Mouse (Mus musculus) spleen, adult 2 months (tissue): ENCODE data around the gene Tmem40. TPM values are rescaled to one million over a fixed set of nuclear protein-coding genes. Genes with fewer than 3 reads are reported as not detected.

Experiments used
- DNase-seq, 2 experiments: peaks; one replicate each; pipeline versions ENCODE4 v3.0.0 to v3.0.0-alpha.2; 2012 to 2021; ENCODE audit warnings: low spot score in 2 of 2, low read depth in 1 of 2
- H3K27ac ChIP-seq: fragments of 200-500 bp; 2 replicates; pipeline ENCODE4 v1.5.1; 2012; ENCODE audit warnings: low read length, inconsistent platforms; ENCODE audit not compliant: insufficient read depth
- H3K27me3 ChIP-seq: fragments of 200-500 bp; 2 replicates; pipeline ENCODE4 v1.6.1; 2012; ENCODE audit warnings: mild to moderate bottlenecking, moderate library complexity, low read length, inconsistent platforms; ENCODE audit not compliant: control insufficient read depth, insufficient read depth
- H3K36me3 ChIP-seq: fragments of 200-500 bp; 2 replicates; pipeline ENCODE4 v1.6.1; 2012; ENCODE audit warnings: mild to moderate bottlenecking, low read length, inconsistent platforms; ENCODE audit not compliant: control insufficient read depth, insufficient read depth
- H3K4me1 ChIP-seq: fragments of 200-500 bp; 2 replicates; pipeline ENCODE4 v1.6.1; 2011; ENCODE audit warnings: inconsistent platforms; ENCODE audit not compliant: control insufficient read depth, insufficient read depth, insufficient read length
- H3K4me3 ChIP-seq: fragments of 200-500 bp; 2 replicates; pipeline ENCODE4 v1.5.1; 2011; ENCODE audit warnings: mild to moderate bottlenecking, inconsistent platforms; ENCODE audit not compliant: insufficient read depth, insufficient read length; ENCODE audit errors: extremely low read depth
- CTCF ChIP-seq: fragments of 200-500 bp; IDR thresholded peaks from 2 replicates; pipeline ENCODE4 v1.5.1; 2011; ENCODE audit warnings: mild to moderate bottlenecking, inconsistent platforms; ENCODE audit not compliant: insufficient read depth, insufficient read length, insufficient replicate concordance; ENCODE audit errors: extremely low read depth
- POLR2A ChIP-seq: fragments of 200-500 bp; IDR thresholded peaks from 2 replicates; pipeline ENCODE4 v1.6.1; 2011; ENCODE audit warnings: low read depth, low read length, inconsistent platforms
- WGBS: fragments of 180-500 bp; shearing (Covaris S2); methylation state at CpG from one replicate; pipeline ENCODE4 v1.1.7; 2018; 5-methylcytosine and 5-hydroxymethylcytosine counted together
- polyA plus RNA-seq: library from polyadenylated mRNA; depleted of rRNA; stranded (reverse); fragments of >200 nt; gene quantifications from 2 replicates; pipeline ENCODE4 v1.2.3, GENCODE M21; 2012

Gene Tmem40
- polyA plus RNA-seq, 1 experiment: 10.2 TPM

GRCm38 (mm10) chr6:115768207-115768606, 6.0 kb upstream of the Tmem40 start:
- Histone ChIP-seq H3K27ac (no peak overlapping the region), H3K4me3 (no peak overlapping the region), H3K36me3 (no peaks in the 10 kb centered on the region), H3K27me3 (no peaks in the 10 kb centered on the region), H3K4me1 (no peaks in the 10 kb centered on the region)
- DNase-seq: no peak
- TF ChIP-seq CTCF (no peak), POLR2A (no peak)
- WGBS: 45% methylated on average over 4 of the region's 4 CpGs

GRCm38 (mm10) chr6:115767357-115767756, 5.1 kb upstream of the Tmem40 start:
- WGBS: 63% methylated on average over 9 of the region's 9 CpGs
- H3K27me3 ChIP-seq: no peaks in the 10 kb centered on the region
- TF ChIP-seq POLR2A: no peak
- no peak for TF ChIP-seq CTCF
- DNase-seq: no peak
- H3K36me3 ChIP-seq: no peaks in the 10 kb centered on the region
- no peaks in the 10 kb centered on the region for H3K4me1 ChIP-seq
- no peak overlapping the region for H3K27ac ChIP-seq
- no peak overlapping the region for H3K4me3 ChIP-seq

- TF ChIP-seq CTCF: no peak
- TF ChIP-seq POLR2A: no peak
- no peak overlapping the region; the same call in 1 of the 2 replicates for H3K27ac ChIP-seq
- peaks cover 8% of the 10 kb centered on the region; the same call in 1 of the 2 replicates for H3K4me1 ChIP-seq
- no peaks in the 10 kb centered on the region for H3K36me3 ChIP-seq
- H3K27me3 ChIP-seq: no peaks in the 10 kb centered on the region
- no peak overlapping the region for H3K4me3 ChIP-seq
- no peak for DNase-seq
- WGBS: 14% methylated on average over 7 of the region's 7 CpGs
These were observed 2.0 kb upstream of the Tmem40 start for GRCm38 (mm10) chr6:115764179-115764578.

- H3K4me1 ChIP-seq: peaks cover 9% of the 10 kb centered on the region; the same call in 1 of the 2 replicates
- TF ChIP-seq POLR2A: no peak
- TF ChIP-seq CTCF: no peak
- H3K36me3 ChIP-seq: no peaks in the 10 kb centered on the region
- H3K27me3 ChIP-seq: no peaks in the 10 kb centered on the region
- no peak overlapping the region for H3K27ac ChIP-seq
- no peak overlapping the region for H3K4me3 ChIP-seq
- WGBS: 56% methylated on average over 4 of the region's 4 CpGs
- DNase-seq: no peak
These were observed 1.2 kb downstream of the Tmem40 start for GRCm38 (mm10) chr6:115760982-115761381.

- TF ChIP-seq CTCF (no peak), POLR2A (no peak)
- WGBS: 87% methylated on average over 4 of the region's 4 CpGs
- Histone ChIP-seq H3K36me3 (no peaks in the 10 kb centered on the region), H3K4me1 (peaks cover 9% of the 10 kb centered on the region; the same call in 1 of the 2 replicates), H3K4me3 (no peak overlapping the region), H3K27ac (no peak overlapping the region), H3K27me3 (no peaks in the 10 kb centered on the region)
- no peak for DNase-seq
These were observed 2.1 kb downstream of the Tmem40 start for GRCm38 (mm10) chr6:115760137-115760536.

- TF ChIP-seq POLR2A (no peak), CTCF (no peak)
- H3K36me3 ChIP-seq: no peaks in the 10 kb centered on the region
- H3K27ac ChIP-seq: no peak overlapping the region
- DNase-seq: no peak
- peaks cover 9% of the 10 kb centered on the region; the same call in 1 of the 2 replicates for H3K4me1 ChIP-seq
- 29% methylated on average over 5 of the region's 5 CpGs for WGBS
- no peak overlapping the region for H3K4me3 ChIP-seq
- H3K27me3 ChIP-seq: no peaks in the 10 kb centered on the region
These were observed 2.7 kb downstream of the Tmem40 start for GRCm38 (mm10) chr6:115759461-115759860.

- DNase-seq: no peak
- 16% methylated on average over 9 of the region's 9 CpGs for WGBS
- Histone ChIP-seq H3K4me3 (no peak overlapping the region), H3K27ac (no peak overlapping the region), H3K36me3 (no peaks in the 10 kb centered on the region), H3K27me3 (no peaks in the 10 kb centered on the region), H3K4me1 (peaks cover 9% of the 10 kb centered on the region; the same call in 1 of the 2 replicates)
- TF ChIP-seq POLR2A (no peak), CTCF (no peak)
These were observed 3.2 kb downstream of the Tmem40 start for GRCm38 (mm10) chr6:115758981-115759435.
